Mouse (Mus musculus) embryonic facial prominence, embryonic 12.5 days (tissue): ENCODE measurements around the gene Nfx1. TPM values are rescaled to one million over a fixed set of nuclear protein-coding genes. Genes with fewer than 3 reads are reported as not detected.

Source experiments
- ATAC-seq: fragments of 200-750 bp; cut with Nextera tagmentation; 2 replicates; pipeline ENCODE4 v1.8.0; 2017; ENCODE audit not compliant: insufficient number of reproducible peaks, insufficient read depth, low FRiP score, low TSS enrichment
- H3K27ac ChIP-seq: fragments of 300-500 bp; sonication (generic); 2 replicates; pipeline ENCODE4 v1.5.1; 2016; ENCODE audit warnings: mild to moderate bottlenecking
- H3K27me3 ChIP-seq: fragments of 300-500 bp; sonication (generic); 2 replicates; pipeline ENCODE4 v1.6.1; 2016; ENCODE audit warnings: mild to moderate bottlenecking, moderate library complexity
- H3K36me3 ChIP-seq: fragments of 300-500 bp; sonication (generic); 2 replicates; pipeline ENCODE4 v1.6.1; 2016; ENCODE audit warnings: mild to moderate bottlenecking
- H3K4me1 ChIP-seq: fragments of 300-500 bp; sonication (generic); 2 replicates; pipeline ENCODE4 v1.6.1; 2016
- H3K4me2 ChIP-seq: fragments of 300-500 bp; sonication (generic); replicated peaks from 2 replicates; pipeline ENCODE4 v1.6.1; 2016; ENCODE audit warnings: mild to moderate bottlenecking, moderate library complexity
- H3K4me3 ChIP-seq: fragments of 300-500 bp; sonication (generic); 2 replicates; pipeline ENCODE4 v1.5.1; 2016; ENCODE audit warnings: mild to moderate bottlenecking
- H3K9ac ChIP-seq: fragments of 300-500 bp; sonication (generic); 2 replicates; pipeline ENCODE4 v1.6.1; 2016; ENCODE audit warnings: mild to moderate bottlenecking, moderate library complexity
- H3K9me3 ChIP-seq: fragments of 300-500 bp; sonication (generic); 2 replicates; pipeline ENCODE4 v1.6.1; 2016; ENCODE audit warnings: mild to moderate bottlenecking, moderate library complexity
- WGBS: fragments of 180-500 bp; shearing (Covaris S2); methylation state at CpG from one replicate; pipeline ENCODE4 v1.1.7; 2016; 5-methylcytosine and 5-hydroxymethylcytosine counted together
- polyA plus RNA-seq: library from polyadenylated mRNA; unstranded; fragments of >200 nt; fragmentation: Nextera tagmentation; extraction: Ambion mirVana; gene quantifications from 2 replicates; pipeline ENCODE4 v1.2.1, GENCODE M21; 2016

Gene Nfx1
- polyA plus RNA-seq, 1 experiment from 2014 or later, result 110 TPM

GRCm38 (mm10) chr4:40976651-40977050, 5.9 kb downstream of the Nfx1 start:
- 88% methylated on average over 10 of the region's 10 CpGs for WGBS
- peaks cover 51% of the 10 kb centered on the region for H3K36me3 ChIP-seq
- ATAC-seq, result no peak

GRCm38 (mm10) chr4:40979430-40979829, 8.7 kb downstream of the Nfx1 start:
- H3K4me1 ChIP-seq, result no peaks in the 10 kb centered on the region
- H3K4me3 ChIP-seq, result no peak overlapping the region
- H3K36me3 ChIP-seq, result peaks cover 52% of the 10 kb centered on the region
- WGBS, result 92% methylated on average over 1 of the region's 1 CpGs
- no peak overlapping the region for H3K4me2 ChIP-seq
- no peaks in the 10 kb centered on the region for H3K9me3 ChIP-seq
- H3K27ac ChIP-seq, result no peak overlapping the region
- ATAC-seq, result no peak
- no peak overlapping the region for H3K9ac ChIP-seq
- H3K27me3 ChIP-seq, result no peaks in the 10 kb centered on the region

More at GRCm38 (mm10) chr4:40976651-40977050, 5.9 kb downstream of the Nfx1 start:
- no peak overlapping the region for H3K4me2 ChIP-seq
- H3K27ac ChIP-seq, result no peak overlapping the region
- H3K27me3 ChIP-seq, result no peaks in the 10 kb centered on the region
- H3K4me1 ChIP-seq, result peaks cover 9% of the 10 kb centered on the region; the same call in 1 of the 2 replicates
- no peak overlapping the region for H3K4me3 ChIP-seq
- H3K9ac ChIP-seq, result no peak overlapping the region
- no peaks in the 10 kb centered on the region for H3K9me3 ChIP-seq

- Histone ChIP-seq H3K9ac (no peak overlapping the region), H3K4me2 (no peak overlapping the region), H3K27ac (no peak overlapping the region), H3K4me3 (no peak overlapping the region), H3K27me3 (no peaks in the 10 kb centered on the region), H3K9me3 (no peaks in the 10 kb centered on the region), H3K4me1 (no peaks in the 10 kb centered on the region), H3K36me3 (peaks cover 65% of the 10 kb centered on the region)
- ATAC-seq, result no peak
- 68% methylated on average over 3 of the region's 3 CpGs for WGBS
Measured at GRCm38 (mm10) chr4:40982486-40982885, 11.8 kb downstream of the Nfx1 start.

DNA sequence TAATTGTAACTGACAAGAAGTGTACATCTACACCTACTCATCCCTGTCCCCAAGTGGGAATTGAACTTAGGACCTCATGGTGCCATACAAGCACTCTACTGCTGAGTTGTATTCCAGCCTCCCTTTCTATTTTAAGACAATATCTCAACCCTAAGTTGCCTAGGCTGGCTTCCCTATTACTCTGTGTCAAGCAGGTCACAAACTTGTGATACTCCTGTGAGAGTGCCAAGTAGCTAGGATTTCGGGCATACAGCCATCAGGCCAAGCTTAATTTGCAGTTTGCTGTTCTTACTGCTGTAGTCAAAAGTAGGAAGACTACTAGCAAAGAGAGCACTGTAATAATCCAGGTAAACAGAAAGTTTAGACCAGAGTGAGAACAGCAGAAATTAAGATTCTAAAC, 13.0 kb downstream of the Nfx1 start:
- H3K27ac ChIP-seq, result no peak overlapping the region
- H3K9me3 ChIP-seq, result no peaks in the 10 kb centered on the region
- H3K9ac ChIP-seq, result no peak overlapping the region
- H3K4me1 ChIP-seq, result no peaks in the 10 kb centered on the region
- H3K27me3 ChIP-seq, result no peaks in the 10 kb centered on the region
- no peak overlapping the region for H3K4me3 ChIP-seq
- peaks cover 63% of the 10 kb centered on the region for H3K36me3 ChIP-seq
- ATAC-seq, result no peak
- H3K4me2 ChIP-seq, result no peak overlapping the region
- WGBS, result 91% methylated on average over 1 of the region's 1 CpGs

GRCm38 (mm10) chr4:40989633-40990032, 18.9 kb downstream of the Nfx1 start:
- peaks cover 83% of the 10 kb centered on the region for H3K36me3 ChIP-seq
- H3K27me3 ChIP-seq, result no peaks in the 10 kb centered on the region
- no peak overlapping the region for H3K4me2 ChIP-seq
- WGBS, result 84% methylated on average over 6 of the region's 6 CpGs
- no peak for ATAC-seq
- H3K9me3 ChIP-seq, result no peaks in the 10 kb centered on the region
- H3K4me3 ChIP-seq, result no peak overlapping the region
- no peak overlapping the region for H3K9ac ChIP-seq
- H3K27ac ChIP-seq, result no peak overlapping the region
- H3K4me1 ChIP-seq, result no peaks in the 10 kb centered on the region

- H3K4me2 ChIP-seq, result no peak overlapping the region
- no peak overlapping the region for H3K27ac ChIP-seq
- H3K36me3 ChIP-seq, result peaks cover 85% of the 10 kb centered on the region
- WGBS, result 94% methylated on average over 6 of the region's 6 CpGs
- no peak overlapping the region for H3K9ac ChIP-seq
- no peaks in the 10 kb centered on the region for H3K9me3 ChIP-seq
- ATAC-seq, result no peak
- no peaks in the 10 kb centered on the region for H3K27me3 ChIP-seq
- H3K4me1 ChIP-seq, result no peaks in the 10 kb centered on the region
- H3K4me3 ChIP-seq, result no peak overlapping the region
Measured at GRCm38 (mm10) chr4:40996302-40996701, 25.6 kb downstream of the Nfx1 start.

DNA sequence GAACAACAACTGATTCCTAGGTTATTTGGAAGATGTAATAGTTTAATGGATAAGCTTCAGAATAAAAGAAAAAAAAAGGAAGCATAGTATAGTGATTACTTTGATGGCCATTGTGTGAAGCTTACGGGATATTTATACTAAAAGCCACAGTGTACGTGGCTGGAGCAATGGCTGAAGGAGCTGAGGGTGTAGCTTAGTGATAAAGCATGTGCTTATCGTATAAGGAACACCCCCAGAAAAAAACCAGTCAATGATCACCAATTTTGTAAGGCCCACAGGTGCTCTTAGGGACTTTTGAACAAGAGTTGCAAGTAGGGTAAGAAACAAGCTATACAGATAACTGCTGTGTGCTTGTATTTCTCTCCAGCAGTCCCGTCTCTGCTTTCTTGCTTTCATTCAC, 27.2 kb downstream of the Nfx1 start:
- ATAC-seq, result no peak
- Histone ChIP-seq H3K4me3 (no peak overlapping the region), H3K36me3 (peaks cover 82% of the 10 kb centered on the region), H3K4me2 (no peak overlapping the region), H3K4me1 (no peaks in the 10 kb centered on the region), H3K9me3 (no peaks in the 10 kb centered on the region), H3K27me3 (no peaks in the 10 kb centered on the region), H3K27ac (no peak overlapping the region), H3K9ac (no peak overlapping the region)
- 94% methylated on average over 4 of the region's 4 CpGs for WGBS

- H3K27me3 ChIP-seq, result no peaks in the 10 kb centered on the region
- H3K9me3 ChIP-seq, result no peaks in the 10 kb centered on the region
- no peak overlapping the region for H3K27ac ChIP-seq
- H3K9ac ChIP-seq, result no peak overlapping the region
- WGBS, result 79% methylated on average over 1 of the region's 1 CpGs
- no peak for ATAC-seq
- H3K4me3 ChIP-seq, result no peak overlapping the region
- H3K4me2 ChIP-seq, result no peak overlapping the region
- H3K4me1 ChIP-seq, result no peaks in the 10 kb centered on the region
- peaks cover 85% of the 10 kb centered on the region for H3K36me3 ChIP-seq
Measured at GRCm38 (mm10) chr4:41000271-41000670, 29.6 kb downstream of the Nfx1 start.

DNA sequence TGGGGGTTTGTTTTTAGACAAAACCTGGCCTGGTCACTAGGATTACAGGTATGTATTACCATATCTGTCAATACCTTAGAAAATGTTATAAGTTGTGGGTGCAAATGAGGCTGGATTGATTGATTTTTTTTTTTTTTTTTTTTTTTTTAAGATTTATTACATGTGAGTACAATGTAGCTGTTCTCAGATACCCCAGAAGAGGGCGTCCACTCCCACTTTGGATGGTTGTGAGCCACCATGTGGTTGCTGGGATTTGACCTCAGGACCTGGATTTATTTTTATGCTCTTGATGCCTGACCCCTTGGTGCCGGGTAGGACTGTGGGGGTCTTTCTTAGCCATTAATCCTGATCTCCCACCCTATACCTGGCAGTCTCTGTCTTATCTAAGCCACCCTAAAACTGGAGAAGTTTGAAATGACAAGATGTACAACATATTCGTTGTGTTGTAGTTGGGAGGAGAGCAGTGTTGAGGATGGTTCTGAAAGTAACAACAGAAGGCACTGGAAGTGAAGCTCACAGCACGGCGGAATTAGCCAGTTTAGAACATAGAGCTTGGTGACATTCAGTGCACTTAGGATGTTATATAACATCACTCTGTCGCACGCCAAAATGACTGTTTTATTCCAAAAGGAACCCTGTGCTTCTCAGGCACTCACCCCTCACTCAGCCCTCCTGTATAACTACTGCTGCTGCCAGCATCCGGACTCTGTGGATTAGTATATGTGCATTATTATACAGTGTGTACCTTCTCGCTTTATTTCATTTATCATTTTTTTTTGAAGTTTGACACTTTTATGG, 30.3 kb downstream of the Nfx1 start:
- Histone ChIP-seq H3K4me1 (no peaks in the 10 kb centered on the region), H3K4me3 (no peak overlapping the region), H3K27ac (no peak overlapping the region), H3K27me3 (no peaks in the 10 kb centered on the region), H3K4me2 (no peak overlapping the region), H3K9me3 (no peaks in the 10 kb centered on the region), H3K36me3 (peaks cover 80% of the 10 kb centered on the region), H3K9ac (no peak overlapping the region)
- WGBS, result 90% methylated on average over 9 of the region's 9 CpGs
- no peak for ATAC-seq

- no peak overlapping the region for H3K27ac ChIP-seq
- H3K9ac ChIP-seq, result no peak overlapping the region
- ATAC-seq, result no peak
- H3K4me1 ChIP-seq, result no peaks in the 10 kb centered on the region
- no peak overlapping the region for H3K4me3 ChIP-seq
- no peak overlapping the region for H3K4me2 ChIP-seq
- H3K36me3 ChIP-seq, result peaks cover 81% of the 10 kb centered on the region
- WGBS, result 92% methylated on average over 3 of the region's 3 CpGs
- H3K27me3 ChIP-seq, result no peaks in the 10 kb centered on the region
- H3K9me3 ChIP-seq, result no peaks in the 10 kb centered on the region
Measured at GRCm38 (mm10) chr4:41013351-41013750, 42.6 kb downstream of the Nfx1 start.

DNA sequence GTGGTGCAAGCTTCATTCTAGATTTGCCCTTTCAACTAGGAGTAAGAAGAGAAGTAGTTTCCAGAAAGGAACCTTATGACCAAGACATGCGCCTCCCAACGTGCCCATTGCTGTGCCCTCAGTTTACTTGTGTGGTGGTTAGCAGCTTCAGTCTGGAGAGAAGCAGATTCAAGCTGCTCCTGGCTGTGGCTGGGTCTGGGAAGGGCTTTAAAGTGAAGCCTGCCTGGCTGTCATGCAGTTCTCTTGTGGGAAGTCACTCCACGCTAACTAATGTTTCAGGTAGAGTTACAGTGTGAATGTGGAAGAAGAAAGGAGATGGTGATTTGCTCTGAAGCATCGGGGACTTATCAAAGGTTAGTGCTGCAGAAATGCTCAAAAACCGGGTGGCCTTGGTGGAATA, 45.1 kb downstream of the Nfx1 start:
- no peaks in the 10 kb centered on the region for H3K27me3 ChIP-seq
- H3K4me3 ChIP-seq, result no peak overlapping the region
- H3K9ac ChIP-seq, result no peak overlapping the region
- no peaks in the 10 kb centered on the region for H3K9me3 ChIP-seq
- H3K4me1 ChIP-seq, result no peaks in the 10 kb centered on the region
- H3K36me3 ChIP-seq, result peaks cover 68% of the 10 kb centered on the region
- H3K27ac ChIP-seq, result no peak overlapping the region
- WGBS, result 92% methylated on average over 5 of the region's 5 CpGs
- H3K4me2 ChIP-seq, result no peak overlapping the region
- no peak for ATAC-seq

DNA sequence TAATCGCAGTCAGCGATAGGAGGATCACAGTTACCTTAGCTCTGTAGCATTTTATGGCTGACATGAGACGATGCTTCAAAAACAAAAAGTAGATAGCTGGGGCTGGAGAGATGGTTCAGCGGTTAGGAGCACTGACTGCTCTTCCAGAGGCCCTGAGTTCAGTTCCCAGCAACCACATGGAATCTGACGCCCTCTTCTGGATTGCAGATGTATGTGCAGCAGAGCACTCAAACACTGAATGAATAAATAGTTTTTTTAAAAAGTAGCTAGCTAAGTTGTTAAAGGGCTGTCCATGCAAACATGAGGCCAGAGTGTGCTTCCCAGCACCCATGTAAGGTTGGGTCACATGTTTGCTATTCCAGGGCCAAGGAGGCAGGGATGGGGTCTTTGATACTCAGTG, 50.4 kb downstream of the Nfx1 start:
- Histone ChIP-seq H3K27ac (no peak overlapping the region), H3K9ac (no peak overlapping the region), H3K4me3 (no peak overlapping the region), H3K4me2 (no peak overlapping the region), H3K27me3 (no peaks in the 10 kb centered on the region), H3K4me1 (no peaks in the 10 kb centered on the region), H3K9me3 (no peaks in the 10 kb centered on the region), H3K36me3 (peaks cover 59% of the 10 kb centered on the region)
- ATAC-seq, result no peak
- WGBS, result 85% methylated on average over 5 of the region's 5 CpGs
